Mouse (Mus musculus) lung, postnatal 14 days (tissue): ENCODE measurements around the gene Cnot1.

ENCODE experiments used
- DNase-seq: peaks from one replicate; pipeline ENCODE4 v3.0.0; 2021

The Cnot1 gene

GRCm38 (mm10) chr8:95716546-95717335 is 90.5 kb downstream of the Cnot1 start:
- DNase-seq = no peak

- DNase-seq = peak; percentile 84
Measured at GRCm38 (mm10) chr8:95715676-95716531, 91.4 kb downstream of the Cnot1 start, which contains the start of gene Setd6. Gene Setd6, plus strand, starts transcription at chr8:95715881.

- DNase-seq = no peak
Measured at GRCm38 (mm10) chr8:95714837-95715413, 92.3 kb downstream of the Cnot1 start.

GRCm38 (mm10) chr8:95714367-95714766 is 92.9 kb downstream of the Cnot1 start:
- no peak for DNase-seq

- DNase-seq = peak; percentile 79
Measured at GRCm38 (mm10) chr8:95713100-95714010, 93.9 kb downstream of the Cnot1 start.

GRCm38 (mm10) chr8:95712395-95712794 is 94.9 kb downstream of the Cnot1 start:
- no peak for DNase-seq

- DNase-seq = no peak
Measured at GRCm38 (mm10) chr8:95711029-95711428, 96.2 kb downstream of the Cnot1 start.

GRCm38 (mm10) chr8:95709579-95709978 is 97.7 kb downstream of the Cnot1 start:
- no peak for DNase-seq

- no peak for DNase-seq
Measured at GRCm38 (mm10) chr8:95704538-95704937, 102.7 kb downstream of the Cnot1 start.

GRCm38 (mm10) chr8:95703461-95704260 is 103.6 kb downstream of the Cnot1 start:
- peak; percentile 21 for DNase-seq

- DNase-seq = peak; percentile 73
Measured at GRCm38 (mm10) chr8:95702480-95703446, 104.5 kb downstream of the Cnot1 start.

- no peak for DNase-seq
Measured at GRCm38 (mm10) chr8:95701809-95702208, 105.5 kb downstream of the Cnot1 start.

- no peak for DNase-seq
Measured at GRCm38 (mm10) chr8:95700282-95700681, 107.0 kb downstream of the Cnot1 start.

- no peak for DNase-seq
Measured at GRCm38 (mm10) chr8:95698179-95698578, 109.1 kb downstream of the Cnot1 start.

- peak; percentile 89 for DNase-seq
Measured at GRCm38 (mm10) chr8:95697128-95697527, 110.1 kb downstream of the Cnot1 start.

GRCm38 (mm10) chr8:95696661-95697060 is 110.6 kb downstream of the Cnot1 start:
- DNase-seq = no peak

GRCm38 (mm10) chr8:95694631-95695030 is 112.6 kb downstream of the Cnot1 start:
- no peak for DNase-seq

GRCm38 (mm10) chr8:95690929-95691541 is 116.2 kb downstream of the Cnot1 start:
- no peak for DNase-seq

GRCm38 (mm10) chr8:95688073-95688672 is 119.1 kb downstream of the Cnot1 start:
- DNase-seq = peak; percentile 62
